Mouse (Mus musculus) mouse trophoblast stem cell (cell line): ENCODE results near the gene Atp6v0c.

Source experiments
- in situ Hi-C, 2 experiments: fragments of 300-500 bp; cut with MseI, MboI; formaldehyde crosslinking; loops; 2 replicates in 1 of 2; 3 replicates in 1 of 2; pipeline ENCODE4 v1.15.1; 2025

Atp6v0c gene

DNA sequence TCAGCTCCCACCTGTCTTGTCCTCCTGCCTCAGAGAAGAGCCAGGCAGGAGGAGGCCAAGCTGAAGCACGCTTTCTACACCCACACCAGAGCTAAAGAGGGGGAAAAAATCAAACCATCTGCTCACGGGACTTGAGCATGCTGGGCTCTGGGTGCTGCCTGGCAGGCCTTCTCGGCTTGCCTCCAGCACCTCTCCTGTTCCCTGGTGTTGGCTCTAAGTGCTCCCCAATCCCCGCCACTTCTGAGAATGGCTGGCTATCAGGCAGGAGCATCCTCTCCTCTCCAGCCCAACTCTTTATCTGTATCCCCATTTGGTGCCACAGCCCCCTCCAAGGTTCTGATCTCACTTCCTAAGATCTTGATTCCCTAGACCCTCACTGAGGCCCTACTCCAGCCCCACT lies 29.8 kb upstream of the Atp6v0c start:
- in situ Hi-C loops: no loop called here

DNA sequence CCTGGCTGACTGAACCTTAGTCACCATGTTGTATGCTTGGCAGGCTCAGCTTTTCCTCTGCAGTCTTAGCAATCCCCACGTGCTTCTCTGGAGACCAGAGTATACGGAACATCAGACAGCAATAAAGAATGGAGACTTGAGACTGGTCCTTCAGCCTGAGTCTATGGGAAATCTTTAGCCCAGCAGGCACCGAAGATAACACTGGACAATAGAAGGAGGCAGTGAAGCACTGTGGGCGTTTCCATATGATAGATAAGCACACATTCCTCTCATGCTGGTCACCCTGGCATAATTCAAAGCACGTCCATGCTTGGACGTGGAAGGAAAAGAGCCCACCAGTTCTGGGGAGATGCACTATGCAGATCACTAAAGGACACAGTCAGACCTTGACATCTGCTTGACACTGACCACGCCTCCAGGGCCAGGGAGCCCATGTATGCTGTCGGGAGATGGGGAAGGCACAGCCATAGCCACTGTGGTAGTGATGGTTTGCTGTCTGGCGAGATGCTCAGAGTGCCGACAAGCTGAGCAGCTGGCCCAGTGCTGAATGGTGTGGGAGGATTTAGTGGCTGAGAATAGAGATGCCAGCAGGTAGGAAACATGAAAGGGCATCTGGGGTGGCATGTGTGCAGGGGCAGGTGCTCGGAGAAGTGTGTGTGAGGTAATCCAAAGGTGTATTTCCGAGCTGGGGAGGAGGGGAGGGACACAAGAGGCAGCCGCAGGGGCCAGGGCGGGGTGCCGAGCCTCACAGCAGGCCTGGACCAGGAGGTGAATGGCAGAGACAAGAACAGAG lies 27.7 kb upstream of the Atp6v0c start:
- in situ Hi-C loops: no loop called here

DNA sequence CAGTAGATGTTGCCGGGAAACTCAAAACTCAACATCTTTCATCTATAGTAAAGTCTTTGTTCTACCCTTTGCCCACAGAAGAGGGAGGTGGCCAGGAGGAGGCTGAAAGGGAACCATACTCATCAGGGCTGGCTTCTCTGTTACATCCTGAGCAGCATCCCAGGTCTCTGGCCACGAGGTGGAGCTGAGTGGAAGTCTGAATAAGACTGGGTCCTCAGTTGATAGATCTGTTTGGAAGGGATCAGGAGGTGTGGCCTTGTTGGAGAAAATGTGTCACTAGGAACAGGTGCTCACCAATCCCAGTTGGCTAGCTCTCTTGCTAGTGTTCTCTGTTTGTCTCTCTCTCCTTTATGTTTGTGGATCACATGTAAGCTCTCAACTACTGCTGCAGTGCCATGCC lies 25.8 kb upstream of the Atp6v0c start:
- in situ Hi-C loops: no loop called here

DNA sequence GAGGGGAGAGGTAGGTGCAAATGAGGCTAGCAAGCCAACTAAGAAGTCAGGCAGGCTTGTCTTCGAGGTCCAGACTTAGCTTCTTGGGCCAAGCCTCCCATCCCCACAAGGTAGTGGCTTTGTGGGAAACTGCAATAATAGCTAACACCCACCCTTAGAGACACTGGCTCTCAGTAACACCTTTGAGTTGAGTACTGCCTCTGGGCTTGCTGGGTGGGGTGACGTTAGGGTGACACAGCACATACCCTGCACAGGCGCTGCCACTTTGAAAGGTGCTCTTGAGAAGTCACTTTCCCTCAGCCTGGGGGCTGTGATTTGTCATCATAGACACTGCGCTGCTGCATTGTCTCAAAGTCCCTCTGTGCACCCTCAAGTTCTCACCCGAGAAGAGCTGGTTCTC lies 24.3 kb upstream of the Atp6v0c start:
- in situ Hi-C loops: no loop called here

DNA sequence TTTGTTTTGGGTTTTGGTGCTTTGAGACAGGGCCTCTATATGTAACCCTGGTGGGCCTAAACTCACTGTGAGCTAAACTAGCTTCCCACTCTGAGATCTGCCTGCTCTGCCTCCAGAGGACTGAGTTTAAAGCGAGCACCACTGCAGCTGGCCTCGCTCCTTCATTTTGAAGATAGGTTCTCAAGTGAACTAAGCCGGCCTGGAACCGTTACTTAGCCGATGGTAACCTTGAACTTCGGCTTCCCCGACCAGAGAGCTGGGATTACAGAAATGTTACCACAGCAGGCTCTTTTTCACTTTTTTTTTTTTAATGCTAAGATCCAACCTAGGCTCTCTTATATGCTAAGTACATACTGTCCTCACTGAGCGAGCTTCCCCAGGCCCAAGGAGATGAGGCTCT lies 23.8 kb upstream of the Atp6v0c start:
- in situ Hi-C loops: no loop called here

DNA sequence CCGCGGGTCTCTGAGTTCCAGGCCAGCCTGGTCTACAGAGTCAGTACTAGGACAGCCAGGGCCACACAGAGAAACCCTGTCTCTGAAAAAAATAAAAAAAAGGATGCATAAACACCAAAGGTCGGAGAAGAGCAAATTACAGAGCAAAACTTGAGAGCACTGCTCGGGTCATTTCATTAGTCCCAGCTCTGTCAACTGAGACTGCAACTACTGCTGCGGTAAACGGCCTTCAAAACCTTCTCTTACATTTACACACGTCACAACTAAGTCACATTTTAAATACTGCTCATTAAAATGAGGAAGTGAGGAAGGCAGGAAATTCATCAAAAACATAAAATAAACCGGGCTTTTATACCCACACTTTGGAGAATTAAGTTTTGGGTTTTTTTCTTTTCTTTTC lies 23.3 kb upstream of the Atp6v0c start:
- in situ Hi-C loops: no loop called here

DNA sequence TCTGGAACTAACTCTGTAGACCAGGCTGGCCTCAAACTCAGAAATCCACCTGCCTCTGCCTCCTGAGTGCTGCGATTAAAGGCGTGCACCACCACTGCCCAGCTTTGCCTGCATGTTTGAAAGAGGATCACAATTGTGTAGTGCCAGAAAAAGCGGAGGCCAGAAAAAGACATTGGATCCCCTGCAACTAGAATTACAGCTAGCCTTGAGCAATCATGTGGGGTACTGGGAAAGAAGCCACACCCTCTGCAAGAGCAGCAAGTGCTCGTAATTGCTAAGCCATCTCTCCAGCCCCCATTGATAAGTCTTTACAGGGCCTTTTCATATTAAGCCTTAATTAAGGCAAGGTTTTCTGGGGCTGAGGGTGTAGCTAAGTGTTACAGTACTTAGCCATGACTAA lies 22.0 kb upstream of the Atp6v0c start:
- in situ Hi-C loops: no loop called here

DNA sequence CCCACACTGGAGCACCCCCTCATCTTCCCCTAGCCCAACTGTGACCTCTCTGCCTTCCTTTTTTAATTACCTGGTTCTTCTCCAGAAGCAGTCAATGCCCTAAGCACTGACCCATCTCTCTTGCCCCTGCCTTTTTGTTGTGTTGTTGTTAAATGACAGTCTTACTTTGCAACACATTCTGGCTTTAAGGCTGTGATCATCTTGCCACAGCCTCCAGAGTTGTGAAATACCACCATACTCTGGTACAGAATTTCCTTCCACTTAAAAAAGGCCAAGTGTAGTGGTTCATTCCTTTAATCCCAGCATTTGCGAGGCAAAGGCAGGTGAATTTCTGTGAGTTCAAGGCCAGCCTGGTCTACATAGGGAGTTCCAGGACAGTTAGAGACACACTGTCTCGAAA lies 21.4 kb upstream of the Atp6v0c start:
- in situ Hi-C loops: no loop called here

DNA sequence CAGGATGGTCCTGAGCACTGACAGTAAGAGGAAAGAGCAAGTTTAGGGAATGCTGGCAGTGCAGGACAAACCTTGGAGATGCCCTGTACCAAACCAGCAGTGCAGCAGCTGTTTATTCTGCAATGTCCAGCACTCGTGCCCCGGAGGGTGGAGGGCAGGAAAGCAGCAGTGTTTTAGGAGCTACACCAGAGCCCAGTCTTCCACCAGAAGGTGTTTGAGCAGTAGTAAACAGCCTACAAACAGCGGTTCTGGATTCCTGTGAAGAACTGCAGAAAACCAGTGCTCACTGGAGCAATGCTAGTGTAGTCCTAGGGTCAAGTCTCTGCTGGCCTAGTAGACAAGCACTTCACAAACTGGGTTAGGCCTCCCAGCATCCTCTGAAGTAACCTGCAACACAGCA lies 4.8 kb upstream of the Atp6v0c start:
- in situ Hi-C loops: loop anchor here in 1 of 2 experiments (10.0 kb wide), 1 partner anchor 71 kb away; no protein-coding TSS in a partner anchor

DNA sequence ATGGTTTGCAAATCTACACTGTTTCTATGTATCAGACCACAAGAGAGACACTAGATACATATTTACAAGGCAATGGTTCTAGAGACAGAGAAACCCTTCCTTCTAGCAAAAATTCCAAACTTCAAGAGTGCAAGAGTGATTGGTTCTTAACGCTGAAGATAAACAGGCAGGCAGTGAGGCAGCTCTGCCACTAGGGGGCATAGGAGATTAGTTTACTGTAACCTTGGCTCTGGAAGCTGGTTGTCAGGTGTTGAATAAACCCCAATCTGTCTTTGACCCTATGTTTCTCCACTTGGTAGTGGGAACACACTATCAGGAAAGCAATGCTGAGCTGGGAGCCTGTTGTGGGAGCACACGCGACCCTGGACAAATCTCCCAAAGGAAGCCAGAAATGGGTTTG lies 3.9 kb upstream of the Atp6v0c start:
- in situ Hi-C loops: loop anchor here in 1 of 2 experiments (10.0 kb wide), 1 partner anchor 71 kb away; no protein-coding TSS in a partner anchor

DNA sequence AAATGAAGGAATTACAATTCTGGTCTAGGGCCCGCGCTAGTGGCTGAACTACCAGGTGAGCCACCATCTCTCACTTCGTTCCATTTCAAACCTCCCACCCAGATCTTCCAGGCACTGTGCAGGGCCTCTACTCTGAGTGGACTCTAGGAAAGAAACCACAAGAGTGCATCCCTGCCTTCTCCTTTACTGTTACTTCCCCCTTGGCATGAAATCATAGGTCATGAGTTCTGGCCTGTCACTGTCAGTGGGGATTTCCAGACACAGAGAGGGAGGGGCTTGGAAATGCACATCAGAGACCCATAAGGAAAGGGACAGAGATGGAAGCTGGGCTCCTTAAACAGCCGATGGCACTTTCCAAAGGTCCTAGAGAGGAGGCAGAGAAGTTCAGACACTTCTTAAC lies 2.2 kb upstream of the Atp6v0c start:
- in situ Hi-C loops: loop anchor here in 1 of 2 experiments (10.0 kb wide), 1 partner anchor 73 kb away; no protein-coding TSS in a partner anchor

DNA sequence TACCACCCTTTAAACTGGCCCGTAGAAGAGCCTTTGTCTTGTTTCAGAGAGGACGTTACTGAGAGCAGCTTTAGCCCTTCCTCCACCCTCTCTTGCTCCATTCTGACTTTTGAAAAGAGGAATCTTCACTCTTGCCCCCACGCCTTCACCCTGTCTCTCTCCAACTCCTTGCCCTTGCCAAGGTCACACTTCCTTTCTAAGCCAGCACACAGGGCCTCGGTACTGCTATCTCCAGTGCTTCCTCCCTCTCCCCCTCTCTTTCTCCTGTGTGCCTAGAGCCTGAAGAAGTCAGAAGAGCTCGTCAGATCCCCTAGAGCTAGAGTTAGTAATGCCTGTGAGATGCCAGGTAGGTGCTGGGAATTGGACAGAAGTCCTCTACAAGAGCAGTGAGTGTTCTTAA lies 1.2 kb upstream of the Atp6v0c start:
- in situ Hi-C loops: loop anchor here in 1 of 2 experiments (10.0 kb wide), 1 partner anchor 74 kb away; no protein-coding TSS in a partner anchor

DNA sequence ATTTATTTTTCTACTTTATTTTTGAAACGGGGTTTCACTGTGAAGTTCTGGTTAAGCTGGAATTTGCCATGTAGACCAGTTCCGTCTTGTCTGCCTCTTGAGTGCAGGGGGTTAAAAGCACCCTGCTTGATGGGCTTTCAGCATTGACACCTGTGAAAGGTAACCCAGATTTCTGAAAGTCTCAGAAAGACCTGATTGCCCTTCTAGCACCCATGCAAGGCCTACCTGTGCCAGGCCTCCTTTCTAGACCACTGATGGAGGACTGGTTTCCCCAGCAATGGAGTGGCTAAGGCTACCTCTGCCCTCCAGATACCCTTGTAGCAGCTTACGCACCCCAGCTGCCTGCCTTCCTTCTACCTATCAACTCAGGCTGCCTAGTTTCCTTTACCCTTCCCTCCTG lies 623 bp upstream of the Atp6v0c start:
- in situ Hi-C loops: loop anchor here in 1 of 2 experiments (10.0 kb wide), 1 partner anchor 75 kb away; no protein-coding TSS in a partner anchor

DNA sequence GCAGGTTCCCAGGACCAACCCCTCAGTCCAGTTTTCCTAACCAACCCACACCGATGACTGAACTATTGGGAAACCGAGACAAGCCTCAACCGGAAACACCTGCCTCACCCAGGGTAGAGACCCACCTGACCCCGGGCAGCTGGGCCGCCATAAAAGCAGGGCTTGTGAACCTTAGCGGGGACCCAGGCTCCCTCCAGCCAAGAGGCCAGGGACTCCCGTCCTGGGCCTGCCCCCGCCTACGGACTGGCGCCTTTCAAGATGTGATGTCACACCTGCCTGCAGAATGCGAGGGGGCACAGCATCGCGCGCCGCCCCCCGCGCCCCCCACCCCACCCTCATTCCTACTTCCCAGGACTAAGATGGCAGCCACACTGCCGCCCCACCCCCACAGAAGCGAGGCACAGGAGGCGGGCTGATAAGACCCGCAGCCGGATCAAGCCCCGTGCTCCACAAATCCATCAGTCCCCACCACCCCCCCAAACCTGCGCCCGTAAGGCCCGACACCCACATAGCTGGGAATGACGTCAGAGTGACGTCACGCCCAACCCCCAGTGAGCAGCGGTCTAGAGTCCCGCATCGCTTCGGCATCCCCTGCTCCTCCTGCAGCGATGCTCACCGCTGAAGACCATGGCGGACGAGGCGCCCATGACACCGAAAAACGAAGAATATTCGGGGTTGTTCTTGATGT lies 768 bp downstream of the Atp6v0c start:
- in situ Hi-C loops: no loop called here

DNA sequence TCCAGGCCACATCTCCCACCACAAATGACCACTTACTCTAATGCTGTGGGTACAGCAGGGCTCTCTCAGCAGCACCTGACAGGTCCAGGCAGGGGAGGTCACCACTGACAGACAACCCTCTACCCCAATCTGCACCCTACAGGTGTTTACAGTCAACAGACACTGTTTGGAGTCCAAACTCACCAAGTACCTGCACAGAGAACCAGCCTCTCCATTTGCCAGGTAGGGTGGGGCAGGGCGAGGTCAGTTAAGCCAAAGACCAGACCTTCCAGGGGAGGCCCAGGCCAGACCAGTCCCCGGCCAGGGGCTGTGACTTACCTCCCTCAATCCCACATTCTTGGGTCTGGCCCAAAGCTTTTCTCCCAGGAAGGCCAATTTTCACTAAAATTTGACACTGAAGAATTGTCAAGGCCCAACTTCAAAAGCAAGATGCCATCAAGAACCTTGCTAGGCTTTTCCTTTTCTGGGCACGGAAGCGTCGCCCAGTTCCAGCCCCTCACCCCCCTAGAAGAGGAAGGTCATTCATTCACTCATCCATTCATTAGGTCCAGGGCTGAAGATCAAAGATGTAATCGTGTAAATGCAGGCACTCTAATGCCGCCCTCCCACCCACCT lies 1.5 kb downstream of the Atp6v0c start:
- in situ Hi-C loops: no loop called here

DNA sequence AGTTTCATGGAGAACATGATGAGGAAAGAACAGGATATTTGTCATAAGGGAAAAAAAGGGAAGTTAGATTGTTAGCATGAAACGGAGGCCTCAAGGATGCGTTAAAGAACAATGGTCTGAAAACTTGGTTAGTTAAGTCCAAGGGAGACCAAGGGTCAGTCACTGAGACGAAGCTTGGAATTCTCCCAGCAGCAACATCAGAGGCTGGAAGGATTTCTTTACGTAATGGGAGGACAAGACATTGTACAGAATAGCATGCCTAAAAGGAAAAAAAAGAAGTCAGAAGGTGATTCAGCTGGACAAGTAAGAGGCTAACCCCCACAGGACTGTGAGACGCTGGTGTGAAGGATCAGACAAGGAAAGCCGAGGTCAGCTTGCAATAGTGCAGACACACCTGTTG lies 2.4 kb downstream of the Atp6v0c start:
- in situ Hi-C loops: no loop called here

DNA sequence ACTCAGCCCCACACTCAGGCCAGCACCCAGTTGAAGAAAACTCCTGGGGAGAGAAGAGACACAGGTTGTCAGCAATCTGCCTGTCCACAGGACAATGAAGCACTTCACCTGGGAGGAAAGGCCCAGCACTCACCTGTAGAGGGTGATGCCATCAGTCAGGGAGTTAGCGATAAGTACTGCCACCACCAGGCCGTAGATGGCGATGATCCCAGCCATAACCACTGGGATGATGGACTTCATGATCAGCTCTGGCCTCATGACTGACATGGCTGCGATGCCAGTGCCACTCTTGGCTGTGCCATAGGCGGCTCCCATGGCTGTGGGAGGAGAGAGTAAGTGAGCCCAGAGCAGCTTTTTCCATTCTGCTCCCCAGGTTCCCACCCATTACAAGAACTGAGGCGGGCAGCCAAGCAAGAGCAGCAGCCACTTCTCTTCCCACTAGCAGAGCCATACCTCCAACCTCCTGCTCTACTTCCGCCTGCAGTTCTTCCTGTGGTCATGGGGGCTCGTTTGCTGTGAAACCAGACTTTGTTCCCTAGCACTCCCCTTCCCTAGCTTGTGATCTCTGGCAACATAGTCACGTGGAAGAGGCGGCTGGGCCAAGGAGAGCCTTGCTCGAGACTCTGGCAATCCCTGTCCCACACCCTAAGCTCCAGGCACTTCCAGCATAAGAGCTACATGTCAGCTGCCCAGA lies 4.8 kb downstream of the Atp6v0c start:
- in situ Hi-C loops: no loop called here

DNA sequence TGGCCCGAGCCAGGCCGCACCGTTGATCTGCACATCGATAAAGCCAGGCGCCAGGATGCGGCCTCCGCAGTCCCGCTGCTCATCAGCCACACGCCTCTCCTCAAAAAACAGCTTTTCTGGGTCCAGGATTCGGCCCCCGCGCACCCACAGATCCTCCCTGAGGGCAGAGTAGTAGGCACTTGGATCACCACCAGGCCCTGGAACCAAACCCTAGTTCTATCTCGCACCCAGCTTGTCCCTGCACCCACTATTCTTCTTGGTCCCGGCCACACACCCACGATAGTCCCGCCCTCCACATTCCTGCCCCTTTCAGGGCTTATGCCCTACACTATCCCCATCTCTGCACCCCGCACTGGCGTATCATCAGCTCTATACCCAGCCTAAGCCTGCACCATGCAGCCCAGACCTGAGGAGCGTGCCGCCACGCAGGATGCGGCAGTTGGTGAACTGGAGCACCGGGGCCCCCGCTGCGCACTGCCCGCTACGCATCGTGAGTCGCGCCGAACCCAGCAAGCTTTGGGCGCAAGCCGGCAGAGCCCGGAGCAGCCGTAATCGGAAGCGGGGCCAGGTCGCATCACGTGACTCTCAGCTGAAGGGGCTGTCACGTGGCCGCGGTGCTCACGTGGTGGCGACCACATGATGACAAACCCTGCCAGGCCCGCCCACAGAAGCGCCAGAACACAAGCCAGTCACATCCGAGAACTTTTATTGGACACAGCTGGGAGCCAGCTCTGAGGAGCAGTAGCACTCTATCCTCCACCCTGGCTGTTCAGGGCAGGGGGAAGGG lies 6.1 kb downstream of the Atp6v0c start, which contains the start of gene Amdhd2:
Gene Amdhd2 (minus strand): TSS at position 591 of the 787 bp plus-strand sequence.
- in situ Hi-C loops: no loop called here

DNA sequence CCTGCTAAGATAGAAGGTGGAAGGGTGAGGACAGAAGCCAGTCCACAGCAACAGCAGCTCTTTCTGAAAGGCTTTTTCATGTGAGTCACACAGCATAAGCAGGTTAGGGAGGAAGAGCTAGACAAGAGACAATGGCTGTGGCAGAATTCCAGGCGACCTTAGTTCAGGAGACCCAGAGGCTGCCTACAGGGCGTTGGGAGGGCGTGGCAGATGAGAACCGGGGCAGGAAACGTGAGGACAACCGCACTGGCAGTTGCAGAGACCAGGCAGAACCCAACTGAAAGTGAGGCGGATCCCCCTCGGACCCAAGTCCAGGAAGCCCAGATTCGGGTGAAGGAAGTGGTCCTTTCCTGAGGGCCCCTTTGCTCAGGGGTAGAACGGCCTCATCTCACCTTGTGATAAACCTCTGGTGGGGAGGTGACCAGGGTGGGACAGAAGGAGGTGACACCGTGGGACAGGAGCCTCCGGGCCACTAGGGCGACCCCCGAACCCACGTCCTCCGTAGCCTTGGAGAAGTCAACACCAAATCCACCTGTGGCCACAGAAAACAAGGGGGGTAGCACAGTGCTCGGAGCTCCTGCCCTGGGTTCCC lies 6.8 kb downstream of the Atp6v0c start:
- in situ Hi-C loops: no loop called here

DNA sequence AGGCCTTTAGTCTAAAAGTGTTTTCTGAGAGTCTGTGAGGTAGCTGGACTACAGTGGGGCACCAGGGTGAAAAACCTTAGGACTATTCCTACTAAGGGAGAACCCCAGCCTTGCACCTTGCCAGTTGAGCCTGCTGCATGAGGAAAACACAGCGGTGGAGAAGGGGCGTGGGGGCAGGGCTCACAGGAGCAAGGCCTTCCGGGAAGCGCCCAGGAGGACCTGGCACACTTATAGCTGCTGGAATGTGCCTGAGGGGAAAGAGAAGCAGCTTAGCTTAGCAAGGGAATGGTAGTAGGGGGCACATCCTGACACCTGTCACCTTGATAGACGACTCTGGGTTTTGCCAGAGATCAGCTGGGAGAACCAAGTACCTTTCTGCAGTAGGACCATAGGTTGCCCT lies 8.0 kb downstream of the Atp6v0c start:
- in situ Hi-C loops: no loop called here

DNA sequence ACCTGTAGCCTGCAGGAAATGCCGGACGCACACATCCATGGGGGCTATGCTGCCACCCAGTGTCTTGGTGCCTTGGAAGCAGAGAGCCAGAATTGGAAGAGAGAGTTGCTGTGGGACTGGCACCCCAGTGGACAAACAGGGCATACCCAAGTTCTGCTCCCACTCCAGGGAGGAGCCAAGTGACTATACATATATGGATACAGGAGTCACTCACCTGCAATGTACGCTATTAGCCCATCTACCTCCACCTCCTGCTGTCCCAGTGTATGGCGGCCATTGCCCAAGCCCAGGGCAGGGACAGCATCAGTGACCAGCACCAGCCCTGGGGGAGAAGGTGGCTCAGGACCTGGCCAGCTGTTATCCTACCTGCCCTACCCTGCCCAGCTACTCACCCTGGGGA lies 12.0 kb downstream of the Atp6v0c start:
- in situ Hi-C loops: no loop called here
